Mouse (Mus musculus): ENCODE measurements around the gene Arglu1.

Gene Arglu1

GRCm38 (mm10) chr8:8619221-8620194, 70.8 kb downstream of the Arglu1 start:
- no peak for DNase-seq
